Mouse (Mus musculus): Measurements from ENCODE around the gene Oard1.

Gene Oard1

DNA sequence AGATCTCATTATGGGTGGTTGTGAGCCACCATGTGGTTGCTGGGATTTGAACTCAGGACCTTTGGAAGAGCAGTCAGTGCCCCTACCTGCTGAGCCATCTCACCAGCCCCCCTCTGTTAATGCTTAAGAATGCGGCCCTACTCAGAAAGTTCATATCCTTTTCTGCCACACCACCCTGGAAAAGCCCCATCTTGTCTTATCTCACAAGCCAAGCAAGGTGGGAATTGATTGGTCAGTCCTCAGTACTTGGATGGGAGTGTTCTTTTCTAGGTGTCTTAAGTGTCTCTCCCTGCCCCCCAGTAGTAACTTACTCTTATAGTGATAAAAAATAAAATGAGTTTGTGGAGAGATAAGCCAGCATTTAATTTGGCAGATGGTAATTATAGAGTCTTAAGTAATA is 5.1 kb upstream of the Oard1 start:
- in situ Hi-C loops (cut with MboI; ENCODE audit: low pct_unique_long_range_greater_than_20kb in 1 of 2, low sequenced_read_pairs in 2 of 2, unreplicated experiment in 1 of 2) = no loop called here

GRCm38 (mm10) chr17:48407154-48407553 is 2.7 kb upstream of the Oard1 start:
- in situ Hi-C loops (cut with MboI; ENCODE audit: low pct_unique_long_range_greater_than_20kb in 1 of 2, low sequenced_read_pairs in 2 of 2, unreplicated experiment in 1 of 2) = no loop called here

GRCm38 (mm10) chr17:48407910-48408525 is 1.8 kb upstream of the Oard1 start:
- in situ Hi-C loops (cut with MboI; ENCODE audit: low pct_unique_long_range_greater_than_20kb in 1 of 2, low sequenced_read_pairs in 2 of 2, unreplicated experiment in 1 of 2) = no loop called here

DNA sequence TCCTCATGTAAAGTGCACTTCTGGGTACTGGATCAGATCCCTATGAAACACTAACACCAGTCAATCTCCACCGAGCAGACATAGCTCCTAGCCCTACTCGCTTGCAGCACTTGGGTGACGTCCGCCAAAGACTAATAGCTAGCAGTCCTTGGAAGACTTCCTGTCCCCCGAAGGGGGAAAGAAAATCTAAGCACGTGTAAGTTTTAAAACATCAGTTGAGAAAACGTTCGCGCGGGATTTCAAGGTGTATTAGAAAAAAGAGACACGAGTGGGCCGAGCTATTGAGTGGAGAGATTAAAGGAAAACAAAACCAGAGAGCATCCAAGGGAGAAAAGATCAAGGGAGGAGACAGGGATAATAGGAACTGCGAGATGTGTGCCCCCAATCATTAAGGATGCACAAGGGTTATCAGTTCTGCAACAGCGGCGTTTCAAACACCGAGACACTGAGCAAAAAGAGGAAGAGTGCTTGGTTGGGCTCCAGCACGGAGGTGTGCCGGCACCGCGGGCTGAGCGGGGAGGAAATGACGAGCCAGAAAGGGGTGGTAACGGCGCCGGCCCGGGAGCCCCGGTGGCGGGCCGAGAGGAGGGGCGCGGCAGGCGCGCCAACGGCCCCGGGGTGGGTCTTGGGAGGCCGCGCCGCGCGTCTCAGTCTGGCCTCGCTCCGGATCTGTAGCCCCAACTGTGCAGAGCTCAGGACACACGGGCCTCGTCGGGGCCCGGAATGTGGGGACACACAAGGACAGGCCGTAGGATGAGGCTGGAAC is 1.1 kb upstream of the Oard1 start:
- in situ Hi-C loops (cut with MboI; ENCODE audit: low pct_unique_long_range_greater_than_20kb in 1 of 2, low sequenced_read_pairs in 2 of 2, unreplicated experiment in 1 of 2) = no loop called here

DNA sequence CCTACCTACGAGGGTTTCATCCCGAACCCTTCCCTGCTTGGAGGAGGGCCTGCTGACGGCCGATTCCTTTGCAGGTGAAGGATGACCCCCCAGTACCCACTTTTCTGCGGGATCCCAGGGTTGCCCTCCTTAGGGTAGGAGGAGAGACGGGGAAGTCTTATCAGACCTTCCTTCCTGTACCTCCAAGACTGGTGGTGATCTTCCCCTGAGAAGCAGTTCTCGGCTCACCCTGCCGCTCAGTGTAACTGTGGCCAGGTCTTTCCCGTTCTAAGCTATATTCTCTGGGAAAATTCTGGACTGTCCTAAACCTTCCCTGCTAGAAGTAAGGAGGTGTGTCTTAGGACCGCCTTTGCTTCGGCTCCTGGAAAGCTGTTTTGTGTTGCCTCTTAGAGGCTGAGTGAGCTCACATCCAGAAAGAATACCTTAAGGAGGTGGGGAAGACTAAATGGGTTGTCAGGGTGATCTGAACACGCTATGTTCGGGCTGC is 528 bp downstream of the Oard1 start:
- in situ Hi-C loops (cut with MboI; ENCODE audit: low pct_unique_long_range_greater_than_20kb in 1 of 2, low sequenced_read_pairs in 2 of 2, unreplicated experiment in 1 of 2) = no loop called here

GRCm38 (mm10) chr17:48411241-48411640 is 1.4 kb downstream of the Oard1 start:
- in situ Hi-C loops (cut with MboI; ENCODE audit: low pct_unique_long_range_greater_than_20kb in 1 of 2, low sequenced_read_pairs in 2 of 2, unreplicated experiment in 1 of 2) = no loop called here

DNA sequence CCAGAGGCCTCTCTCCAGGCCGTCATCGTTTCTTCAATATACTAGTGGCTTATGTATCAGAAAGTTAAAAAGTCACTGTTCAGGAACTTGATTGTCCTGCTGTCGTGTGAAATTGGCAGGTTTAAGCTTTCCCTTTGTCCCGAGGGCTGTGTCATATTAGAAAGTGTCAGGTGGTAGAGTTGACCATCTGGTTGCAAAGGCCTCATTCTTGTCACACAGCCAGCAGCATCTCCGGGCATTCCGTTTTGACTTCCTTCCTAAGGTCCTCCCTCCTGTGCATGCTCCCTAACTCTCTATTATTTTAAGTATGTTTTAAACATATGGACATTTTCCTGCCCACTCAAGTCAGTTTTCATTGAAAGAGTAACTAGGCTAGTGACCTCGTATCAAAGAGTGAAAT is 6.2 kb downstream of the Oard1 start:
- in situ Hi-C loops (cut with MboI; ENCODE audit: low pct_unique_long_range_greater_than_20kb in 1 of 2, low sequenced_read_pairs in 2 of 2, unreplicated experiment in 1 of 2) = no loop called here

DNA sequence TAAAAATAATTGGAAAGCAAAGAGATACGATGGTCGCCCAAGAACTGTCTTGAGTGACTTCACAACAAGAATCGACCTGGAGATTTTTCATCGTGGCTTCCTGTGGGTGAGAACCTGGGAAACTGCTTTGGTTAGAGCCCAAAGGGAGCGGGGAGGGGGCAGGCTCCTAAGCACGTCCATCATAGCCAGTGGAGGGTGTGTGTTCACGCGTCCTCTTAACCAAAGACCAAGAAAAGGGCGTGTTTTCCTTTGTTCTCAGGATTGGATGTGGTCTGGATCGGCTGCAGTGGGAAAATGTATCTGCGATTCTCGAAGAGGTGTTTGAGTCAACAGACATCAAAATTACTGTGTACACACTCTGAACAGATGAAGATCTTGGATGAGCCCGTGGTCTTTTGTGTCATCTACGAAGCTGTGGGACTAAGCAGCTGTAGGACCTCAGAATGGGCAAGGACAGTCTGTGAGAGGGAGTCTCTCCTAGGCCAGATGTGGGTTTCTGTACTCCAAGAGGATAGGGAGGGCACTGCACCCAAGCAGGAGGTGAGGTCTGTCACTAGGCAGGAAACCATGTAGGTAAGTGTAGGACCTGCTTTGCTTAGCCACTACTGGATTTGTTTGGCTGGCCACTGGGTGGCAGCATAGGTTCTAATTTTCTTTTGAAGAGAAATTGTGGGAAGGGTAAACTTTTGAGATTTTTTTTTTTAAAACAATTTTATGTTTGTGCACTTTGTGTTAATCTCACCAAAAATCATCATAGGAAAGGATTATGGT is 6.8 kb downstream of the Oard1 start:
- in situ Hi-C loops (cut with MboI; ENCODE audit: low pct_unique_long_range_greater_than_20kb in 1 of 2, low sequenced_read_pairs in 2 of 2, unreplicated experiment in 1 of 2) = no loop called here

DNA sequence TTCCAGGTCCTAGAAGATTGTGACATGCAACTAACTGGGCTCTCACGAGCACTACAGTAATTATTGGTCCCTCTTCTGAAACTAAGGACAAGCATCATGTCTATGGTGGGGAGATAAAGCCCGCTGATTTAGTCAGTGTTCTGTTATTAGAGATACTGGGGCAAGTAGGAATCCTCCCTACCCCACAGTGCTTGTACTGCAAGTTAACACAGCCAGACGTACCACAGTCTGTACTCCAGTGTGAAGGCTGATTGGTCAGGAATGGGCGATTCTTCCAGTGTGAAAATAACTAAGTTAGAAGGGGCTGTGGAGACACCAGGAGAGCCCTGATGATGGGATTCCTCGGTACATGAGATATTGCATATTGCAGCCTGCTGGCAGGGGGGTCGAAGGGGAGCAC is 7.7 kb downstream of the Oard1 start:
- in situ Hi-C loops (cut with MboI; ENCODE audit: low pct_unique_long_range_greater_than_20kb in 1 of 2, low sequenced_read_pairs in 2 of 2, unreplicated experiment in 1 of 2) = no loop called here

- in situ Hi-C loops (cut with MboI; ENCODE audit: low pct_unique_long_range_greater_than_20kb in 1 of 2, low sequenced_read_pairs in 2 of 2, unreplicated experiment in 1 of 2) = no loop called here
Measured at GRCm38 (mm10) chr17:48418174-48418573, 8.4 kb downstream of the Oard1 start.

DNA sequence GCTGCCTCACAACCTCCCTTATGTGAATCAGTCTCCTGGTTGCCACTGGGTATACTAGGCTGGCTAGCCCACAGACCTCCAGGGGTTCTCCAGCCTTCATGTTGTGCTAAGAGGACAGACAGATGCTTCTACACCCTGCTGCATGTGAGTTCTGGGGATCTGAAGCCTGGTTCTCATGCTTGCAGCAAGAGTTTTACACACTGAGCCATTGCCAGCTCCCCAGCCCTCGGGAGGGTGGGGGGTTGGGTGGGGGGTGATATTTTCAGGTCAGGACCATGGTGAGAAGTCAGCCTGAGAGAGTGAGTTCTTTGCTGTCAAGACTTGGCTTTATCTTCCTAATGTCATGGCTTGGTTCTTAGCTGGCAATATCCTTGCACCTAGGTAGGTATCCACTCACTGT is 9.0 kb downstream of the Oard1 start:
- in situ Hi-C loops (cut with MboI; ENCODE audit: low pct_unique_long_range_greater_than_20kb in 1 of 2, low sequenced_read_pairs in 2 of 2, unreplicated experiment in 1 of 2) = no loop called here

DNA sequence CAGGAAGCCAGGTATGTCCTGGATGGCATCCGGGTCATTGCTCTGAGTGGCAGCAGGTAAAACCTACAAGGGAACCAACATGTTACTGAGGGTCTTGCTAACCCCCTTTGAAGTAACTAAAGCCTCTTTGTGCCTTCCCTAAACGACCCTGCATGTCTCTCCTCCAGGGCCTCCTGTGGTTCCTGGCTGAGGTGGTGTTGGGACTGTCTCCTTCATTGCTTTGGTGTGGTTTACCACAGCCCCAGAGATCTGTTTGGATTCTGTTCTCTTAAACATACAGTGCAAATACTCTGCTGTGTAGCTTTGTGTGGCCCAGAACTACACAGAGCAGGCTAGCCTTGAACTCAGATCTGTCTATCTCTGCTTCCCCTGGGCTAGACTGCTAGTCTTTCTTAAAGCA is 9.8 kb downstream of the Oard1 start:
- in situ Hi-C loops (cut with MboI; ENCODE audit: low pct_unique_long_range_greater_than_20kb in 1 of 2, low sequenced_read_pairs in 2 of 2, unreplicated experiment in 1 of 2) = no loop called here

DNA sequence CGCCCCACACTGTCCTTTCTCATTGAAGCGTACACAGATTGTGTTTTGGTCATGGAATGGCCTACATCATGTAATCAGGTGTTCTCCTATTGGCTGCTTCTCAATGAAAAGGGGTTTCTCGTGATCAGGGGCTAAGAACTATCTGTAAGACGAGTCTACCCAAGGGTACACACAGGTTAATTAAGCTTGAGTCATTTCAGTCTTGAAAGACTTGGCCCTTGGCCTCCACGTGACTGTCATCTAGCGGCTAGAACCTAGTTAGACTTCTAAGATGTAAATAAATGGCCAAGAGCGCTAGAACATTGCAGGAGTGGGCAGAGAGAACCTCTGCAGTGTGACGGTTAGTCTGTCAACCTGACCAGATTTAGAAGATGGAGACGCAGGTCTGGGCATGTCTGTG is 14.4 kb downstream of the Oard1 start:
- in situ Hi-C loops (cut with MboI; ENCODE audit: low pct_unique_long_range_greater_than_20kb in 1 of 2, low sequenced_read_pairs in 2 of 2, unreplicated experiment in 1 of 2) = no loop called here

DNA sequence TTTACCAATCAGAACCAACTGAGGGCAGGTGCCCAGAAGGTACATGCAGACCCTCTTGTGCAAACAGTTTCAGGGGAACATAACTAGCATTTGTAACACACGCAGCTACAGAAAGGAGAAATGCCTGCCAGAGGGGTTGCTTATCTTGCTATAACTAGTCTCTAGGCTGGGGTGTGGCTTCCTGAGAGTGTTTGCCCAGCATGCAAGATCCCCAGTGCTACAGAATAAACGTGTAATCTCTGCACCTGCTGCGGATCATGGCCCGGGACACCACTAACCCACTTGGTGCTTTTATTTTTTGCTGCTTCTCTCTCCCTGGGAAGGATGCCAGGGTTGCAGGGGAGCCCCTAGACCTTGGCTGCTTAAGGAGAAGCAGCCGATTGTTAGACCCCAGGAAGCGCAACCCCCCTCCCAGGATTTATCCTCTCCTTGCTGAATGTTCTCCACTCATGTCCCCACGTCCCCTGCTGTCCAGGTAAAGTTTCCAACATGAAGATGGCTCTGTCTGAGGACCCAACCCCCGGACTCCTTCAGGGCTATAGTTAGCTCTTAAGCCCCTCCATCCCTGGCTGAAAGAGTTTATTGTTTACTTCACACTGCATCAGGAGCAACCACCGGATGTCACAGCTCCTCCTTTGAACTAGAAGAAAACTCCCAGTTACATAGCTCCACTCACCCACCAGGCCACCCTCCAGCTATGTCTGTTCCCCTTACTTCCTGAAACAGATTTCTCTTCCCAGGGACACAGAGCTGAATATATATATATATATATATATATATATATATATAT is 16.2 kb downstream of the Oard1 start:
- in situ Hi-C loops (cut with MboI; ENCODE audit: low pct_unique_long_range_greater_than_20kb in 1 of 2, low sequenced_read_pairs in 2 of 2, unreplicated experiment in 1 of 2) = no loop called here

DNA sequence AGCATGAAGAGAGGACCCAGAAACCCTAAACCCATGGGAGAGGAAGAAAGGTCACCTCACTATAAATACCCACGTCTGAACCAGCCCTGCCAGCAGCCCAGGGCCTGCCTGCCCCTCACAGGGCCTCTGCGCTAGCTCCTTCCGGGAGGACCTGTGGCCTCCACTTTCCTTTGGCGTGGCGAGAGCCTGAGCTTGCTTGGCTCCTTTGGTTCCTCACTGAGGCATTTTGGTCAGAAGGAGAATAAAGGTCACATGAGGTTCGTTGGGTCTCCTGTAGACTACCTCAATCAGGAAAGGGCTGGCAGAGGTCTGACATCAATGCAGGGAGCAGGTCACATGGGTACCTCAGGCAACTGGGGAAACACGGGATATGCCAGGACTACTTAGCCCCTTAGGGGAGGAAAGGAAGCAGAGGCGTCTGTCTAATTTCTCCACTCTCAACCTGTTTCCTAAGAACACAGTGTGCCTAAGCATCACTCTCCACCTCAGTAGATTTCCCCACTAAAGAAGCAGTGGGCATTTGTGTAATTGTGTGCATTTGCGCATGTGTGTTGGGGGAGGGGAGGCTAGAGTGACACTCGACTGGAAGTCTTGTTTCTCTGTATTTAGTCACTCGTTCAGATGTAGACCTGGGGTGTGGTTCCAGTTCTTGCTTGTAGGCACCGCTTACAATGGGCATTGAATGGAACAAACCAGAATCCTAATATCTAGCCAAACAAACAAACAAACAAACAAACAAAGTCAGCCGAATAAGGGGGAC is 17.4 kb downstream of the Oard1 start:
- in situ Hi-C loops (cut with MboI; ENCODE audit: low pct_unique_long_range_greater_than_20kb in 1 of 2, low sequenced_read_pairs in 2 of 2, unreplicated experiment in 1 of 2) = no loop called here

- in situ Hi-C loops (cut with MboI; ENCODE audit: low pct_unique_long_range_greater_than_20kb in 1 of 2, low sequenced_read_pairs in 2 of 2, unreplicated experiment in 1 of 2) = no loop called here
Measured at GRCm38 (mm10) chr17:48427852-48428530, 18.2 kb downstream of the Oard1 start.

DNA sequence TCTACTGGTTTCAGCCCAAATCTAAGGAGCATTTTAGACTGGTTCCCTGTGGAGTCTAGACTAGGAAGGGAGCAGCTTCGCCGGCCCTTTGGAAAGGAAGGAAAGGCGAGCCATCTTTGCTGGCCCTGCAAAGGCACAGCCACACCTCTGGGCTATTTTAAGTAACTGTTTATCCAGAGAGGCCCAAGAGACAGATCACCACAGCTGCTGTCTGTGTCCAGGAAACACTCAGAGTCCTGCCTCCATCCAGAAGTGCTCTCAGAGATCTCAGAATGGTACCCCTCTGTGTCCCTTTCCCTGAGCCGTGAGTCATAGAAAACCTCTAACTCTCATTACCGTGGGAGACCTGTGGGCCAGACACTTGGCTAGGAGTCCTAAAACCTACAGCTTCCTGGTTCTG is 20.6 kb downstream of the Oard1 start:
- in situ Hi-C loops (cut with MboI; ENCODE audit: low pct_unique_long_range_greater_than_20kb in 1 of 2, low sequenced_read_pairs in 2 of 2, unreplicated experiment in 1 of 2) = no loop called here

DNA sequence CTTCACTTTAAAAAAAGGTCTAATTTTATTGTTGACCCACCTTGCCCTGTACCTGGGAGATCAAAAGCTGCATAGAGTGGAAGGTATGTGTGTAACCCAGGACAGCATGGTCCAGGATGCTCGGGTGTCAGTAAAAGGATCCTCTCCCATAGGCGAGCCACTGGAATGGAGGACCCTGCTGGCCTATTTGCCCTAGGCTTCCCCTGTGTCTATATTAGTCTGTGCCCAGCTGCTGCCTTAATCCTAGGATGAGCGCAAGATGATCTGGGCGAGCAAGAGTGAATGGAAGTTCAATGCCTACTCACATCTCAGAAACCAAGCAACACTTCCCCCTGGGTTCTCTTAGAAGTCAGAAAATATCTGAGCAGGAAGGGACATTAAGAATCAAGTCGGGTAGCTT is 21.2 kb downstream of the Oard1 start:
- in situ Hi-C loops (cut with MboI; ENCODE audit: low pct_unique_long_range_greater_than_20kb in 1 of 2, low sequenced_read_pairs in 2 of 2, unreplicated experiment in 1 of 2) = no loop called here
